In the genomic region with DNA sequence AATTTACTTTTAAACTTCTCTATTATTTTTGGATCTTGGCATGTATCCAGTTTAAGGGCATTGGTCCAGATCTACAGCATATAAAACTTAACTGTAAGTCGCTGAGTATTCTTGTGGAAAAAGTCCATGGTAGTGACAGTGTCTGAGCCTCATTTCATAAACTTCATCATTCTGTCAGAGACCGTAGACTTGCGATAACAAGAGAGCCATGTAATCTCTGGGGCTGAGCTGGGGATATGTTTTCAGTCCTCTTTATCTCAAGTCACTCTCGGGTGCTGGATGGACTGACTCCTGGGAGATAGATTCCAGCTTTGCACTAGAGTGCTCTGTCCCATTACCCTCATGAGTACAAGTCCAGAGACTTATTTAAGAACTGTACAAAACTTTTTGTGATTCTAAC, we compare ENCODE assay signal across 24 mouse cellular contexts.
DNase-seq lines count a peak whose midpoint lies in the region; ATAC-seq lines count a peak whose summit lies in the region.
"Had no signal": no experiment of that assay in that cellular context is flagged by ENCODE, and none has a peak within 500 bp of the region (broad histone marks: within the 10 kb centered on the region; RNA-seq: fewer than 3 reads in every experiment).

No protein-coding gene starts in this region.

- H3K9me3 ChIP-seq in forebrain, embryonic 11.5 days (ENCODE audit: control insufficient read depth, low read length) = no peaks in the 10 kb centered on the region
- H3K9me3 ChIP-seq in forebrain, embryonic 10.5 days = no peaks in the 10 kb centered on the region
- no peaks in the 10 kb centered on the region for H3K9me3 ChIP-seq in heart, embryonic 14.5 days (ENCODE audit: control insufficient read depth, low read length)
- no peaks in the 10 kb centered on the region for H3K9me3 ChIP-seq in lung, embryonic 16.5 days (ENCODE audit: control insufficient read depth, low read length)
- H3K9me3 ChIP-seq: kidney, embryonic 15.5 days; limb, embryonic 12.5 days; liver, embryonic 15.5 days; midbrain, embryonic 10.5 days; midbrain, embryonic 15.5 days; neural tube, embryonic 15.5 days; stomach, embryonic 15.5 days had no signal

- WGBS in forebrain, embryonic 11.5 days = 86% methylated on average over 4 of the region's 4 CpGs
- 87% methylated on average over 4 of the region's 4 CpGs for WGBS in forebrain, embryonic 10.5 days
- 6% methylated on average over 4 of the region's 4 CpGs for WGBS in heart, embryonic 14.5 days
- 53% methylated on average over 4 of the region's 4 CpGs for WGBS in lung, embryonic 16.5 days

- no peak overlapping the region for H3K9ac ChIP-seq in forebrain, embryonic 11.5 days (ENCODE audit: low read length)
- H3K9ac ChIP-seq in heart, embryonic 14.5 days (ENCODE audit: low read length) = no peak overlapping the region
- no peak overlapping the region for H3K9ac ChIP-seq in lung, embryonic 16.5 days (ENCODE audit: low read length)
- H3K9ac ChIP-seq: kidney, embryonic 15.5 days; limb, embryonic 12.5 days; liver, embryonic 15.5 days; midbrain, embryonic 15.5 days; neural tube, embryonic 15.5 days; stomach, embryonic 15.5 days had no signal

- ATAC-seq in forebrain, embryonic 11.5 days (replicated peaks; ENCODE audit: low FRiP score) = peak; percentile 31; the same call in 1 of the 2 replicates
- peak; percentile 71 for ATAC-seq in heart, embryonic 14.5 days (ENCODE audit: insufficient number of reproducible peaks, insufficient read depth, low FRiP score, low read depth)
- ATAC-seq in lung, embryonic 16.5 days (ENCODE audit: low read depth) = peak; percentile 74; the same call in 1 of the 2 replicates
- ATAC-seq: hindbrain, embryonic 16.5 days had no signal

- H3K27me3 ChIP-seq in forebrain, embryonic 11.5 days (ENCODE audit: control insufficient read depth, insufficient read depth, low read length) = no peaks in the 10 kb centered on the region
- no peaks in the 10 kb centered on the region for H3K27me3 ChIP-seq in forebrain, embryonic 10.5 days (ENCODE audit: poor library complexity, severe bottlenecking)
- H3K27me3 ChIP-seq in heart, embryonic 14.5 days (ENCODE audit: control insufficient read depth, insufficient read depth, low read length) = no peaks in the 10 kb centered on the region
- no peaks in the 10 kb centered on the region for H3K27me3 ChIP-seq in lung, embryonic 16.5 days (ENCODE audit: control insufficient read depth, insufficient read depth, low read depth, low read length)
- H3K27me3 ChIP-seq: CH12.LX; kidney, embryonic 15.5 days; limb, embryonic 12.5 days; liver, embryonic 15.5 days; midbrain, embryonic 15.5 days; neural tube, embryonic 15.5 days; stomach, embryonic 15.5 days had no signal

- H3K4me2 ChIP-seq in forebrain, embryonic 11.5 days (ENCODE audit: low read depth, low read length, severe bottlenecking) = no peak overlapping the region
- peak overlapping the region; percentile 17 for H3K4me2 ChIP-seq in heart, embryonic 14.5 days (ENCODE audit: low read length)
- H3K4me2 ChIP-seq in lung, embryonic 16.5 days (ENCODE audit: low read depth, low read length) = no peak overlapping the region
- H3K4me2 ChIP-seq: kidney, embryonic 15.5 days; limb, embryonic 12.5 days; liver, embryonic 15.5 days; midbrain, embryonic 15.5 days; neural tube, embryonic 15.5 days; stomach, embryonic 15.5 days had no signal

- no peaks in the 10 kb centered on the region for H3K4me1 ChIP-seq in forebrain, embryonic 11.5 days (replicated peaks; ENCODE audit: control insufficient read depth, insufficient read depth, low read length)
- H3K4me1 ChIP-seq in forebrain, embryonic 10.5 days = peaks cover 6% of the 10 kb centered on the region; the same call in 1 of the 2 replicates
- H3K4me1 ChIP-seq in heart, embryonic 14.5 days (ENCODE audit: control insufficient read depth in 2 of 2, insufficient read depth in 2 of 2, low read length in 2 of 2) = peaks cover 2 to 19% of the 10 kb centered on the region in 2 experiments; a peak in 2 of 4 replicates
- H3K4me1 ChIP-seq in lung, embryonic 16.5 days (replicated peaks; ENCODE audit: control insufficient read depth, insufficient read depth, low read length) = peaks cover 3% of the 10 kb centered on the region; the same call in 1 of the 2 replicates
- H3K4me1 ChIP-seq: liver, embryonic 15.5 days; midbrain, embryonic 10.5 days; midbrain, embryonic 15.5 days had no signal

- no peaks in the 10 kb centered on the region for H3K36me3 ChIP-seq in forebrain, embryonic 11.5 days (ENCODE audit: control insufficient read depth, insufficient read depth, low read length)
- no peaks in the 10 kb centered on the region for H3K36me3 ChIP-seq in forebrain, embryonic 10.5 days (replicated peaks)
- H3K36me3 ChIP-seq in heart, embryonic 14.5 days (ENCODE audit: control insufficient read depth, insufficient read depth, low read length) = no peaks in the 10 kb centered on the region
- no peaks in the 10 kb centered on the region for H3K36me3 ChIP-seq in lung, embryonic 16.5 days (ENCODE audit: control insufficient read depth, insufficient read depth, low read length)
- H3K36me3 ChIP-seq: kidney, embryonic 15.5 days; limb, embryonic 12.5 days; liver, embryonic 15.5 days; midbrain, embryonic 10.5 days; midbrain, embryonic 15.5 days; neural tube, embryonic 15.5 days; stomach, embryonic 15.5 days had no signal

- no peak for DNase-seq in forebrain, embryonic 11.5 days (ENCODE audit: low spot score)
- no peak for DNase-seq in forebrain, embryonic 10.5 days (ENCODE audit: extremely low spot score, low spot score)
- DNase-seq in heart, adult 9 months (ENCODE audit: low spot score in 2 of 2) = no peak
- DNase-seq in lung, adult 18-20 months = no peak
- no peak for DNase-seq in urinary bladder, postnatal 10 days (ENCODE audit: low spot score)
- DNase-seq: adrenal gland, postnatal 10 days; cerebellum, adult 11 months; cerebellum, adult 9-10 months; cerebellum, postnatal 36 days; gastrocnemius, adult 2 months; right cerebral cortex, postnatal 25 days had no signal

- no peak overlapping the region for H3K4me3 ChIP-seq in forebrain, embryonic 11.5 days (ENCODE audit: low read depth, low read length)
- H3K4me3 ChIP-seq in forebrain, embryonic 10.5 days = no peak overlapping the region
- H3K4me3 ChIP-seq in heart, embryonic 14.5 days (ENCODE audit: control insufficient read depth in 1 of 2, insufficient read depth in 1 of 2, low read depth in 1 of 2, low read length in 2 of 2) = no peak overlapping the region
- no peak overlapping the region for H3K4me3 ChIP-seq in lung, embryonic 16.5 days (ENCODE audit: low read length)
- H3K4me3 ChIP-seq: gastrocnemius, adult 2 months; kidney, embryonic 15.5 days; layer of hippocampus, adult 2 months; left cerebral cortex, adult 2 months; limb, embryonic 12.5 days; liver, embryonic 15.5 days; midbrain, embryonic 10.5 days; midbrain, embryonic 15.5 days; neural tube, embryonic 15.5 days; stomach, embryonic 15.5 days had no signal

- H3K27ac ChIP-seq in forebrain, embryonic 11.5 days (ENCODE audit: low read depth, low read length) = no peak overlapping the region; the same call in 1 of the 2 replicates
- no peak overlapping the region; the same call in 1 of the 2 replicates for H3K27ac ChIP-seq in forebrain, embryonic 10.5 days
- H3K27ac ChIP-seq in heart, embryonic 14.5 days (replicated peaks in 1 of 2; ENCODE audit: control insufficient read depth in 1 of 2, insufficient read depth in 1 of 2, low read depth in 2 of 2, low read length in 2 of 2) = peak overlapping the region; percentile 52 to 82; a peak in 3 of 4 replicates
- H3K27ac ChIP-seq in lung, embryonic 16.5 days (ENCODE audit: low read length) = no peak overlapping the region
- H3K27ac ChIP-seq: gastrocnemius, adult 2 months; kidney, embryonic 15.5 days; layer of hippocampus, adult 2 months; left cerebral cortex, adult 2 months; limb, embryonic 12.5 days; liver, embryonic 15.5 days; midbrain, embryonic 10.5 days; midbrain, embryonic 15.5 days; neural tube, embryonic 15.5 days; stomach, embryonic 15.5 days had no signal

Comparison
In these comparisons a context has a peak if more than half of its experiments do, and no peak if none do; other contexts are left out.
1. H3K27ac ChIP-seq: peak in heart, embryonic 14.5 days (2 of 2); none in forebrain, embryonic 11.5 days (single experiment), forebrain, embryonic 10.5 days (single experiment) and lung, embryonic 16.5 days (single experiment).
2. Peak in every context shown above with its lines, with median percentiles within 50 percentile points of each other: ATAC-seq.